Mouse (Mus musculus) hindbrain, embryonic 11.5 days (tissue): Measurements from ENCODE around the gene H2-DMb1. TPM values are rescaled to one million over a fixed set of nuclear protein-coding genes. Genes with fewer than 3 reads are reported as not detected.

Experiments
- ATAC-seq: fragments of 200-750 bp; cut with Nextera tagmentation; 2 replicates; pipeline ENCODE4 v1.8.0; 2017; ENCODE audit warnings: mild to moderate bottlenecking, moderate TSS enrichment, moderate library complexity; ENCODE audit not compliant: low FRiP score
- DNase-seq: peaks from one replicate; pipeline ENCODE4 v3.0.0-alpha.2; 2015; ENCODE audit warnings: low spot score
- H3K27ac ChIP-seq: fragments of 300-500 bp; sonication (generic); 2 replicates; pipeline ENCODE4 v1.5.1; 2014; ENCODE audit warnings: mild to moderate bottlenecking, low read depth, low read length
- H3K27me3 ChIP-seq: fragments of 300-500 bp; sonication (generic); 2 replicates; pipeline ENCODE4 v1.6.1; 2014; ENCODE audit warnings: mild to moderate bottlenecking, low read length, moderate library complexity, mixed read lengths; ENCODE audit not compliant: control insufficient read depth, insufficient read depth
- H3K36me3 ChIP-seq: fragments of 300-500 bp; sonication (generic); 2 replicates; pipeline ENCODE4 v1.6.1; 2014; ENCODE audit warnings: mild to moderate bottlenecking, low read length, moderate library complexity, mixed read lengths; ENCODE audit not compliant: control insufficient read depth, insufficient read depth
- H3K4me1 ChIP-seq: fragments of 300-500 bp; sonication (generic); replicated peaks from 2 replicates; pipeline ENCODE4 v1.6.1; 2014; ENCODE audit warnings: low read length, mixed read lengths; ENCODE audit not compliant: control insufficient read depth, insufficient read depth
- H3K4me2 ChIP-seq: fragments of 300-500 bp; sonication (generic); replicated peaks from 2 replicates; pipeline ENCODE4 v1.6.1; 2014; ENCODE audit warnings: mild to moderate bottlenecking, low read depth, low read length
- H3K4me3 ChIP-seq: fragments of 300-500 bp; sonication (generic); 2 replicates; pipeline ENCODE4 v1.5.1; 2014; ENCODE audit warnings: low read depth, low read length
- H3K9ac ChIP-seq: fragments of 300-500 bp; sonication (generic); 2 replicates; pipeline ENCODE4 v1.6.1; 2014; ENCODE audit warnings: low read depth, low read length
- H3K9me3 ChIP-seq: fragments of 300-500 bp; sonication (generic); 2 replicates; pipeline ENCODE4 v1.6.1; 2016; ENCODE audit warnings: low read length; ENCODE audit not compliant: control insufficient read depth
- WGBS: fragments of 180-500 bp; shearing (Covaris S2); extraction: QIAGEN DNeasy Blood & Tissue Kit; methylation state at CpG from one replicate; pipeline ENCODE4 v1.1.7; 2014; 5-methylcytosine and 5-hydroxymethylcytosine counted together
- polyA plus RNA-seq: library from polyadenylated mRNA; unstranded; fragments of >200 nt; fragmentation: Nextera tagmentation; extraction: Ambion mirVana; gene quantifications from 2 replicates; pipeline ENCODE4 v1.2.1, GENCODE M21; 2014

The H2-DMb1 gene
- polyA plus RNA-seq, 1 experiment from 2014 or later = 0.94 TPM

DNA sequence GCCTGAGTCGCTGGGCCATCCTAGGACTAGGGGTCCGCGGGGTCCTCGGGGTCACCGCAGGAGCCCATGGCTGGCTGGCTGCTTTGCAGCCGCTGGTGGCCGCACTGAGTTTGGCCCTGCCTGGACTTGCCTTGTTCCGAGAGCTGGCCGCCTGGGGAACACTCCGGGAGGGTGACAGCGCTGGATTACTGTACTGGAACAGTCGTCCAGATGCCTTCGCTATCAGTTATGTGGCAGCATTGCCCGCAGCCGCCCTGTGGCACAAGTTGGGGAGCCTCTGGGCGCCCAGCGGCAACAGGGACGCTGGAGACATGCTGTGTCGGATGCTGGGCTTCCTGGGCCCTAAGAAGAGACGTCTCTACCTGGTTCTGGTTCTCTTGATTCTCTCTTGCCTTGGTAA is 35.1 kb downstream of the H2-DMb1 start:
- ATAC-seq = peak; percentile 38
- peaks cover 55% of the 10 kb centered on the region for H3K27me3 ChIP-seq
- no peak for DNase-seq

DNA sequence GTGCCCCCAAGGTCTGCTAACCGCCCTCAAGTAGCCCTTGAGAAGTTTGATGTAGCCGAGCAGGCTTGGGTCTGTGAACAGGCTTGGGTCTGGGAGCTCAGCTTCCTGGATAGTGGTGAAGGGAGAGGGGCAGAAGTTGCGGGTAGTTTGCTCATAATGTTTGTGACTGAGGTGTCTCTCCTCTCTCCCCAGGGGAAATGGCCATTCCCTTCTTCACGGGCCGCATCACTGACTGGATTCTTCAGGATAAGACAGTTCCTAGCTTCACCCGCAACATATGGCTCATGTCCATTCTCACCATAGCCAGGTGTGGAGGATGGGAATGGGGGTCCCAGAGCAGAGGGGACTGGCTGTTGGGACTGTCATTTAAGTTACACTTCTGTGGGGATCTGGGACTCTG is 36.1 kb downstream of the H2-DMb1 start:
- Histone ChIP-seq H3K4me1 (peaks cover 7% of the 10 kb centered on the region), H3K27ac (no peak overlapping the region), H3K4me2 (no peak overlapping the region), H3K36me3 (no peaks in the 10 kb centered on the region), H3K9ac (no peak overlapping the region), H3K27me3 (peaks cover 59% of the 10 kb centered on the region), H3K9me3 (no peaks in the 10 kb centered on the region), H3K4me3 (no peak overlapping the region)
- DNase-seq (no peak), ATAC-seq (no peak)
- 73% methylated on average over 6 of the region's 6 CpGs for WGBS

More for the DNA sequence above, 35.1 kb downstream of the H2-DMb1 start:
- Histone ChIP-seq H3K9me3 (no peaks in the 10 kb centered on the region), H3K4me2 (peak overlapping the region; percentile 78), H3K9ac (peak overlapping the region; percentile 23; the same call in 1 of the 2 replicates), H3K4me1 (peaks cover 7% of the 10 kb centered on the region), H3K4me3 (peak overlapping the region; percentile 36), H3K27ac (no peak overlapping the region), H3K36me3 (no peaks in the 10 kb centered on the region)
- WGBS = 5% methylated on average over 20 of the region's 20 CpGs

DNA sequence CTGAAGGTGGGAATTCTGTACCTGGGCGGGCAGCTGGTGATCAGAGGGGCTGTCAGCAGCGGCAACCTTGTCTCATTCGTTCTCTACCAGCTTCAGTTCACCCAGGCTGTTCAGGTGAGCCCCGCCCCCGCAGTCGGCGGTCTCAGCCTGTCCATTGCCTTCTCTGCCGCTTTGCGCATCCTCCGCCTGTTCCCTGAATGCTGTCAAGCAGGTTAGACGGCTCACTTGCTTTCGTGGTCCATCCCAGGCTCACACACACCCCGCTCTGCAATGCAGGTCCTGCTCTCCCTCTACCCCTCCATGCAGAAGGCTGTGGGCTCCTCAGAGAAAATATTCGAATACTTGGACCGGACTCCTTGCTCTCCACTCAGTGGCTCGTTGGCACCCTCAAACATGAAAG is 40.0 kb downstream of the H2-DMb1 start:
- Histone ChIP-seq H3K9ac (no peak overlapping the region), H3K36me3 (no peaks in the 10 kb centered on the region), H3K27ac (no peak overlapping the region), H3K4me2 (no peak overlapping the region), H3K27me3 (peaks cover 56% of the 10 kb centered on the region), H3K4me3 (no peak overlapping the region), H3K9me3 (no peaks in the 10 kb centered on the region), H3K4me1 (peaks cover 1% of the 10 kb centered on the region; the same call in 1 of the 2 replicates)
- 22% methylated on average over 16 of the region's 16 CpGs for WGBS
- DNase-seq (no peak), ATAC-seq (no peak)

DNA sequence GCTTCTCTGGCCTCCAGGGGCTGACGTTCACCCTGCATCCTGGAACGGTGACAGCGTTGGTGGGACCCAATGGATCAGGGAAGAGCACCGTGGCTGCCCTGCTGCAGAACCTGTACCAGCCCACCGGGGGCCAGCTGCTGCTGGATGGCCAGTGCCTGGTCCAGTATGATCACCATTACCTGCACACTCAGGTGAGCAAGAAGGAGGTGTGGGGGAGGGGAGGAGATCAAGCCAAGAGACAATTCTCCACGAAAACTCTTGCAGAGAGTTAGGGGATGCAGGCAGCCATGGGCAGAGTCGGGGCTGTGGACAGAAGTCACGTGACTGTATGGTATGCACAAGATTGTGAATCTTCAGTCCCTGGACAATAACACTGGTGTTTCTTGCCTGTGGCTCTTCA is 40.6 kb downstream of the H2-DMb1 start:
- peaks cover 3% of the 10 kb centered on the region for H3K4me1 ChIP-seq
- no peak overlapping the region for H3K4me3 ChIP-seq
- 59% methylated on average over 8 of the region's 8 CpGs for WGBS
- no peak overlapping the region for H3K4me2 ChIP-seq
- DNase-seq (no peak), ATAC-seq (no peak)
- H3K36me3 ChIP-seq = no peaks in the 10 kb centered on the region
- peaks cover 57% of the 10 kb centered on the region for H3K27me3 ChIP-seq
- no peak overlapping the region for H3K27ac ChIP-seq
- H3K9me3 ChIP-seq = no peaks in the 10 kb centered on the region
- H3K9ac ChIP-seq = no peak overlapping the region

DNA sequence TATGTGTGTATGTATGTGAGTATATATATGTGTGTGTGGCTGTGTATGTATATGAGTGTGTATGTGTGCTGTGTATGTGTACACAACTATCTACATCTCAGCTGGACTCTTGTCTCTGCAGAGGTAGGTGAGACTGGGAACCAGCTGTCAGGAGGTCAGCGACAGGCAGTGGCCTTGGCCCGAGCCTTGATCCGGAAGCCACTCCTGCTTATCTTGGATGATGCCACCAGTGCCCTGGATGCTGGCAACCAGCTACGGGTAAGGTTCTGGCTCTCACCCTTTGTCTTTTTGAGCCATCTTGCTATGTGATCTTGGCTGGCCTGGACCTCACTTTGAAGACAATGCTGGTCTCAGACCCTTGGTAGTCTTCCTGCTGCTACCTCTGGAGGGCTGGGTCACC is 41.9 kb downstream of the H2-DMb1 start:
- H3K4me3 ChIP-seq = no peak overlapping the region
- no peak overlapping the region for H3K27ac ChIP-seq
- H3K9me3 ChIP-seq = no peaks in the 10 kb centered on the region
- 85% methylated on average over 4 of the region's 4 CpGs for WGBS
- peaks cover 61% of the 10 kb centered on the region for H3K27me3 ChIP-seq
- ATAC-seq (no peak), DNase-seq (no peak)
- no peak overlapping the region for H3K9ac ChIP-seq
- H3K36me3 ChIP-seq = no peaks in the 10 kb centered on the region
- no peak overlapping the region for H3K4me2 ChIP-seq
- peaks cover 3% of the 10 kb centered on the region for H3K4me1 ChIP-seq

DNA sequence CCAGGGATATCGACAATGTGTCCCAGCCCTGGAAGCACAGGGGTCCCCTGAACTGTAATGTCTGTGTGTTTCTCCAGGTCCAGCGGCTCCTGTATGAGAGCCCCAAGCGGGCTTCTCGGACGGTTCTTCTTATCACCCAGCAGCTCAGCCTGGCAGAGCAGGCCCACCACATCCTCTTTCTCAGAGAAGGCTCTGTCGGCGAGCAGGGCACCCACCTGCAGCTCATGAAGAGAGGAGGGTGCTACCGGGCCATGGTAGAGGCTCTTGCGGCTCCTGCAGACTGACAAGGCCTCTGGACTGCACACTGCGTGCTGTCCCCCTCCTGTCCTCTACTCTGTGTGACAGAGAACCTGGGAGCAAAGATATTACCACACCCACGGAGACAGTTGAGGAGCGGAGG is 43.6 kb downstream of the H2-DMb1 start:
- no peak overlapping the region for H3K9ac ChIP-seq
- no peak for ATAC-seq
- DNase-seq = no peak
- no peak overlapping the region for H3K4me2 ChIP-seq
- H3K4me3 ChIP-seq = no peak overlapping the region
- 30% methylated on average over 12 of the region's 12 CpGs for WGBS
- no peaks in the 10 kb centered on the region for H3K9me3 ChIP-seq
- peaks cover 3% of the 10 kb centered on the region for H3K4me1 ChIP-seq
- H3K36me3 ChIP-seq = no peaks in the 10 kb centered on the region
- peaks cover 57% of the 10 kb centered on the region for H3K27me3 ChIP-seq
- H3K27ac ChIP-seq = no peak overlapping the region

DNA sequence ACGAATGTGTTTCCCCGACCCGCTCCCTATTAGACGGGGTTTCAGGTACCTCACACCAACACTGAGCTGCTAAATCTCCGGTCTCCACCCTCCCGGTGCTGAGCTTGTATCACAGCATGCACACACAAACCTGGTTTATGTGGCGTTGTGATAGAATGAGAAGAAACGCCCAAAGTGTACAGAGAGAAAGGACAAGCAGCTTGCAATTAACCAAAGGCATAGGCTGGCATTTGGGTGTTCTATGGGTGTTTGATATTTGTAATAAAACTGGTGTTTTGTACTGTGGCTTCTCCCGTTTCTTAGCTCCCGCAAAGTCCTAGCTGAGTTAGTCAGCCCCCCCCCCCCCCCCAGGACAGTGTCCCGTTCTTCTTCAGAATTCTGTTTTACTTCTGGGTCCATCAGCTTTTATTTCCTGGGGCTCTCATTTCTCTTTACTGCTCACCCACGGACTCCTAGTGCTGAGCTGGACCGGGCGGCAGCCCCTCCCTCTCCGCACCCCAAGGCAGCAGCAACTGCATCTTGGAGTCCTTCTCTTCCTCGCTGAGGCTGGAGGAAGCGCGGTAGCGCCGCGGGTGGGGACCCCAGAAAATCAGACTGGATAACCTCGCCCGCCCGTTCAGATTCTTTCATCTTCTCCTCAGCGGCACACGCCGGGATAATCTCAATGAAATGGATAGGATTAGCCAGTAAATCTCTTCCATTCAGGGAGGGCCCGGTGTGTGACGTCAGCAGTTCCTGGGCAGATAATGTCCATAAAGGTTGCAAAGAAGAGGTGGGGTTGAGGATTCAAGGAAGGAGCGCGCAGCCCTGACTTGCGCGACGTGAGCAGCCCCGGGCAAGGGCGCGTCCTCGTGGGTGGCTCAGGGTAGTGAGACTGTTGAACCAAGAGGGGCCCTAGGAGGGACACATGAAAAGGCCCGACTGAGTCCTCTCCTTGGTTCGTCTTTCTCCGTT is 44.3 kb downstream of the H2-DMb1 start, which contains the start of gene Psmb8:
Gene Psmb8 (plus strand): TSS at position 781 of the 954 bp plus-strand sequence.
- Histone ChIP-seq H3K27me3 (peaks cover 57% of the 10 kb centered on the region), H3K9me3 (no peaks in the 10 kb centered on the region), H3K9ac (no peak within 1 kb of the TSS), H3K4me2 (peak within 1 kb of the TSS; percentile 57), H3K36me3 (no peaks in the 10 kb centered on the region), H3K4me3 (peak within 1 kb of the TSS; percentile 33), H3K27ac (no peak within 1 kb of the TSS), H3K4me1 (peaks cover 3% of the 10 kb centered on the region)
- WGBS = 4% methylated on average over 41 of the region's 41 CpGs
- DNase-seq = peak; percentile 88
- peak; percentile 71 for ATAC-seq

DNA sequence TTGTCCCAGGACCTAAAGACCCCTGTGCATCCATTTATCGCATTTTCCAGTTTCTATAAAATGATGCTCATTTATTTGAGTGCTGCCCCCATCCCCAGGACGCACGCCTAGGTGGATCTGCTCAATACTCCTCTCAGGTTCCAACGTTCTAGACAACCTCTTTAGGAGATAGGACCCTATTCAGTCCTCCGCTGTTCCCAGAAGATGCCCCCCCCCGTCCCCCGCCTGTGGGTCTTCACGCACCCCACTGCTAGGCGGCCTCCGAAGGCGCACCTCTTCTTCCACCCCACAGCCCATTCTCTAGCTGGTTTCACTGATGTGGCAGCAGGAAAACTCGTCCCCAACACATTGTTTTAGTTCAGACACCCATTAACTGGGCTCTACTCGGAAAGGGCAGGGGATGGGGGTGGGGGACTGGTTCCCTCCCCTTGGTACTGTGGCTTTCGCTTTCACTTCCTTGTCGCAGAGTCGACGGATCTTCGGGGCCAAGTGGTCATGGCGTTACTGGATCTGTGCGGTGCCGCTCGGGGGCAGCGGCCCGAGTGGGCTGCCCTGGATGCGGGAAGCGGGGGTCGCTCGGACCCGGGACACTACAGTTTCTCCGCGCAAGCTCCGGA is 45.1 kb downstream of the H2-DMb1 start:
- peak overlapping the region; percentile 33 for H3K4me3 ChIP-seq
- H3K4me1 ChIP-seq = peaks cover 3% of the 10 kb centered on the region
- 1% methylated on average over 32 of the region's 32 CpGs for WGBS
- H3K36me3 ChIP-seq = no peaks in the 10 kb centered on the region
- no peak for ATAC-seq
- H3K9ac ChIP-seq = no peak overlapping the region
- DNase-seq = peak; percentile 24
- H3K27ac ChIP-seq = no peak overlapping the region
- H3K4me2 ChIP-seq = peak overlapping the region; percentile 57
- H3K27me3 ChIP-seq = peaks cover 51% of the 10 kb centered on the region
- no peaks in the 10 kb centered on the region for H3K9me3 ChIP-seq
